Mouse (Mus musculus) midbrain, embryonic 16.5 days (tissue): Measurements from ENCODE around the gene Tusc2. TPM values are rescaled to one million over a fixed set of nuclear protein-coding genes. Genes with fewer than 3 reads are reported as not detected.

Source experiments
- ATAC-seq: fragments of 200-750 bp; cut with Nextera tagmentation; 2 replicates; pipeline ENCODE4 v1.8.0; 2017; ENCODE audit warnings: moderate TSS enrichment
- H3K27ac ChIP-seq: fragments of 300-500 bp; sonication (generic); 2 replicates; pipeline ENCODE4 v1.5.1; 2014; ENCODE audit warnings: mild to moderate bottlenecking, low read length, mixed read lengths
- H3K27me3 ChIP-seq: fragments of 300-500 bp; sonication (generic); 2 replicates; pipeline ENCODE4 v1.6.1; 2014; ENCODE audit warnings: low read depth, low read length, mixed read lengths; ENCODE audit not compliant: control insufficient read depth, insufficient read depth
- H3K36me3 ChIP-seq: fragments of 300-500 bp; sonication (generic); 2 replicates; pipeline ENCODE4 v1.6.1; 2014; ENCODE audit warnings: mild to moderate bottlenecking, low read length, moderate library complexity, mixed read lengths; ENCODE audit not compliant: control insufficient read depth, insufficient read depth
- H3K4me1 ChIP-seq: fragments of 300-500 bp; sonication (generic); 2 replicates; pipeline ENCODE4 v1.6.1; 2014; ENCODE audit warnings: mild to moderate bottlenecking, low read length, mixed read lengths; ENCODE audit not compliant: control insufficient read depth, insufficient read depth
- H3K4me2 ChIP-seq: fragments of 300-500 bp; sonication (generic); 2 replicates; pipeline ENCODE4 v1.6.1; 2014; ENCODE audit warnings: mild to moderate bottlenecking, low read length, mixed read lengths
- H3K4me3 ChIP-seq: fragments of 300-500 bp; sonication (generic); 2 replicates; pipeline ENCODE4 v1.5.1; 2014; ENCODE audit warnings: low read depth, mild to moderate bottlenecking, low read length, moderate library complexity, mixed read lengths
- H3K9ac ChIP-seq: fragments of 300-500 bp; sonication (generic); 2 replicates; pipeline ENCODE4 v1.6.1; 2014; ENCODE audit warnings: low read depth, low read length, mixed read lengths
- H3K9me3 ChIP-seq: fragments of 300-500 bp; sonication (generic); replicated peaks from 2 replicates; pipeline ENCODE4 v1.6.1; 2014; ENCODE audit warnings: mild to moderate bottlenecking, low read length, mixed read lengths; ENCODE audit not compliant: control insufficient read depth, poor library complexity, severe bottlenecking
- WGBS: fragments of 180-500 bp; shearing (Covaris S2); extraction: QIAGEN DNeasy Blood & Tissue Kit; methylation state at CpG from one replicate; pipeline ENCODE4 v1.1.7; 2014; 5-methylcytosine and 5-hydroxymethylcytosine counted together
- polyA plus RNA-seq: library from polyadenylated mRNA; unstranded; fragments of >200 nt; fragmentation: Nextera tagmentation; extraction: Ambion mirVana; gene quantifications from 2 replicates; pipeline ENCODE4 v1.2.1, GENCODE M21; 2015

Gene Tusc2
- polyA plus RNA-seq, 1 experiment from 2014 or later: 127 TPM

DNA sequence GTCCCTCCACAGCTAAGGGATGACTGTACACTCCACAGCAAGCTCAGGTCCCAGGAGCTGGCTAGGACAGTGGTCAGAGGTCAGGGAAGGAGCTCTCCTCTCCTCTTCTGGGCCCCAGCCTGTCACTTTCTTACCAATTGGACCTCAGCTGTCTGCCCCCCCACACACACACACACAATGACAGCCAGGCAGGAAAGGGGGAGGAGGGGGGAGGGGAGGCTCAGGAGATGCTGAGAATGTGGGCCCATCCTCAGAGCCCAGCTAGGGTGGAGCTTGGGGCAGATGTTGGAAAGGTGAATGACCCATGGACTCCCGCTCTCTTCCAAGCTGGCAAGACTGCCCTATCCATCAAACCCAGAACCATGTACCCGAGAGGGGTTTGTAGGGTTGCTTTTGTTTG, 44.0 kb downstream of the Tusc2 start:
- Histone ChIP-seq H3K4me2 (no peak overlapping the region), H3K27ac (no peak overlapping the region), H3K36me3 (no peaks in the 10 kb centered on the region), H3K4me1 (peaks cover 15% of the 10 kb centered on the region), H3K27me3 (no peaks in the 10 kb centered on the region), H3K9ac (no peak overlapping the region), H3K9me3 (no peaks in the 10 kb centered on the region), H3K4me3 (no peak overlapping the region)
- no peak for ATAC-seq
- WGBS: 83% methylated on average over 2 of the region's 2 CpGs

- Histone ChIP-seq H3K4me2 (no peak overlapping the region), H3K9ac (no peak overlapping the region), H3K4me1 (peaks cover 13% of the 10 kb centered on the region), H3K27me3 (no peaks in the 10 kb centered on the region), H3K36me3 (no peaks in the 10 kb centered on the region), H3K9me3 (no peaks in the 10 kb centered on the region), H3K27ac (no peak overlapping the region), H3K4me3 (no peak overlapping the region)
- ATAC-seq: no peak
- 54% methylated on average over 9 of the region's 9 CpGs for WGBS
Measured at GRCm38 (mm10) chr9:107607653-107608245, 44.7 kb downstream of the Tusc2 start.

DNA sequence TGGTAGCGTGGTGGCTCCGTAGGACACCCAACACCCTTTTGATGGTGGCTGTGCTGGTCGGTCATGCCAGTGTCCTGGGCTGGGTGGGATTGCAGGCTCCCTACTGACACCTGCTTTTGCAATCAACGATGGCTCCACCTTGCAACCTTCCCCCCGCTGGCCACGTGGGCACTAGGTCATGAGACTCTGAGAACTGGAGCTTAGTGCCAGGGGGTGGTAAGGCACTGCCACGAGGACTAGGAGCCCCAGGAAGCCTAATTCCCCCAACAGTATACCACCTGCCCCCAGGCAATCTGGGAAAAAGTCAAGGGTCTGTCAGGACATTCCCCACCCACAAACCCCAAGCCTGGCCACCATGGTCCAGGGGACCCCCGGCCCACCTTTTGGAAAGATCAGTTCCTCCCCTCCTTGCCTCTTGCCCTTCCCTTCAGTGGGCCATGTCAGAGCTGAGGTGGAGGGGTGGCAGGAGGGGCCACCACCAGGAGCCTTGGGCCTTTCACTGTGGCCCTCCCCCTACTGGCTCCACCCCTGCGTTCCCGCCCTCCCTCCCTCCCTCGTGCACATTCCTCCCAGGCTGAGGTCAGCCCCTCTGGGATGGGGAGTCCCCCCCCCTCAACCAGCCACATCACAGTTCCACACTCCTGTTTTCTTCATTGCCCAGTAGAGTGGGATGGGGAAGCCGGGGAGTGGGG, 45.8 kb downstream of the Tusc2 start, which contains the start of gene Sema3b:
Gene Sema3b (minus strand): TSS at position 489 of the 692 bp plus-strand sequence.
- Histone ChIP-seq H3K9ac (no peak within 1 kb of the TSS), H3K4me3 (no peak within 1 kb of the TSS), H3K4me1 (peaks cover 17% of the 10 kb centered on the region), H3K27me3 (no peaks in the 10 kb centered on the region), H3K9me3 (no peaks in the 10 kb centered on the region), H3K27ac (no peak within 1 kb of the TSS), H3K4me2 (no peak within 1 kb of the TSS), H3K36me3 (no peaks in the 10 kb centered on the region)
- ATAC-seq: no peak
- 39% methylated on average over 12 of the region's 12 CpGs for WGBS

DNA sequence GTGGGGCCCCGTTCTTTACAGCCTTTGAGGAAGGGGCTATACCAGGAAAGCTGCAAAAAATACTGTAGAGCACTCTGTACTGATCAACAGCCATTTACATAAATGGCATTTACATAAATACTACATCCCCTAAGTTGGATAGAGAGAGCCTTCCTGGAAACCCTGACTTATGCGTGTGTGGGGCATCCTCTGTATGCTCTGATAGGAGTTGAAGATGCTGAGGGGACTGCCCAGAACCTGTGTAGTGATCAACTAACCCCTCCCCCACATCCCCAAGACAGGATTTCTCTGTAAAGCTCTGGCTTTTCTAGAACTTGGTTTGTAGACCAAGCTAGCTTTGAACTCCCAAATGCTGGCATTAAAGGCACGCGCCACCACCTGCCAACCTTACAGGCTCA, 46.4 kb downstream of the Tusc2 start:
- Histone ChIP-seq H3K9ac (no peak overlapping the region), H3K36me3 (peaks cover under 1% of the 10 kb centered on the region; the same call in 1 of the 2 replicates), H3K27me3 (no peaks in the 10 kb centered on the region), H3K4me2 (no peak overlapping the region), H3K27ac (no peak overlapping the region), H3K4me3 (no peak overlapping the region), H3K4me1 (peaks cover 17% of the 10 kb centered on the region), H3K9me3 (no peaks in the 10 kb centered on the region)
- WGBS: 67% methylated on average over 4 of the region's 4 CpGs
- ATAC-seq: no peak

- H3K4me1 ChIP-seq: peaks cover 17% of the 10 kb centered on the region
- ATAC-seq: no peak
- H3K4me3 ChIP-seq: peak overlapping the region; percentile 35
- H3K36me3 ChIP-seq: peaks cover 21% of the 10 kb centered on the region
- H3K27me3 ChIP-seq: no peaks in the 10 kb centered on the region
- 72% methylated on average over 6 of the region's 6 CpGs for WGBS
- H3K4me2 ChIP-seq: peak overlapping the region; percentile 73
- peak overlapping the region; percentile 99 for H3K27ac ChIP-seq
- no peaks in the 10 kb centered on the region for H3K9me3 ChIP-seq
- H3K9ac ChIP-seq: peak overlapping the region; percentile 88
Measured at GRCm38 (mm10) chr9:107611456-107612190, 48.6 kb downstream of the Tusc2 start.

DNA sequence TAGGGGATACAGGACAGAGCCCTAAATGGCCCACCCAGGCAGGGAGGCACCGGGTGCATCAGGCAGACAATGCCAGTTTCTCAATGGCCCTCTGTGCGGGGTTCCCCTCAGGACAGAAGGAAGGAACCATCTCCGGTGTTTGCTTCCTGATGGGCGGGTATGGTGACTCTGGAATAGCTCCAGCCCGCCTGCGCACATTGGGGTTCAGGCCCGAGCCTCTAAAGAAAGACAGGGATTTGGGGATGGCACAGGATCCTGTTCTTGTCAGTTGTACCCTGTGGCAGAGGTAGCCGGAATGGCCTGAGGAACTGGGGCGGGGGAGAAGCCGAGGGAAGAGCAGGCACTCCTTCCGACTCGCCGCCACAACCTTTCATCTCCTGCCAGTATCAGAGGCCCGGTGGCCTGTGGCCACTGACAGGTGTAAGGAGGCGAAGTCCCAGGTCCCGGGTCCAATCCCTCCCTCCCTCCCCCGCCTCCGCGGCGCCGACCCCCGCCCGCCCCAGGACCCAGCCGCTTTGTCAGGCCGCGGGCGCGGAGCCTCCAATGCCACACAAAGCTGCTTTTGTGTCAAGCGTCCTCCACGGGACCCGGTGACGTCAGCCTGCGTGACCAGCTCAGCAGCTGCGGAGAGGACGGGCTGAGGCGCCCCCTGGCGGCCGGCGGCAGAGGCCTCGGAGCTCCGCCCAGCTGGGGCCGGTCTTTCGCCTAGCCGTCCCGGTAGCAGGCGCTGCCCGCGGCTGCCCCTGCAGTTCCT, 49.3 kb downstream of the Tusc2 start:
- Histone ChIP-seq H3K27ac (peak overlapping the region; percentile 99), H3K4me3 (peak overlapping the region; percentile 35), H3K4me2 (peak overlapping the region; percentile 73), H3K27me3 (no peaks in the 10 kb centered on the region), H3K9ac (peak overlapping the region; percentile 88), H3K36me3 (peaks cover 21% of the 10 kb centered on the region), H3K4me1 (peaks cover 17% of the 10 kb centered on the region), H3K9me3 (no peaks in the 10 kb centered on the region)
- peak; percentile 92 for ATAC-seq
- 2% methylated on average over 41 of the region's 48 CpGs for WGBS

DNA sequence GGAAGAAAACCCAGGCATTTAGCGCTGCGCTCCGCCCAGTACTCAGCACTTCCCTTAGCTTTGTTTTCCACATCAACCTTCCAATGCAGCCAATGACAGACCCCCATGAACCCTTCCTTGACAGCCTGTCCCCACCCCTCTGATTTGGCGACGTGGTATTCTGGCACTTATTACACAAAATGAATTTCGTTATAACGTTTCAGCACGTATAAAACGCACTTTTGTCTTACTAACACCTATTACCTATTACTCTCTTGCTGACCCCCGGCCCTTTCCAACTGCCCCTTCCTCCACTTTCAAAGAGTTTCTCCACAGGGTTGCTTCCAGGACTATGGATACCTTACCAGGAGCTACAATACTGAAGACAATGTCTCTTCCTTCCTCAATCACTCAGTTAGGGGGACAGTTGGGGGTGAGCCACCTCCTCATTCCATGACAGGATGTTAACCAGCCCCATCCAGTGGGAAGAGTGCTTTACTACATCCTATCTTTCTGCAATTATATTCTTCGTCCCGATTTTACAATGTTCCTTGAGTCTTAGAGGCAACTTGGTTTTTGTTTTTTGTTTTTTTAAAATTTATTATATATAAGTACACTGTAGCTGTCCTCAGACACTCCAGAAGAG, 50.0 kb downstream of the Tusc2 start:
- peaks cover 17% of the 10 kb centered on the region for H3K4me1 ChIP-seq
- H3K4me2 ChIP-seq: peak overlapping the region; percentile 73
- 12% methylated on average over 12 of the region's 12 CpGs for WGBS
- no peaks in the 10 kb centered on the region for H3K9me3 ChIP-seq
- peak overlapping the region; percentile 88 for H3K9ac ChIP-seq
- H3K27ac ChIP-seq: peak overlapping the region; percentile 99
- ATAC-seq: peak; percentile 9
- peaks cover 26% of the 10 kb centered on the region for H3K36me3 ChIP-seq
- no peaks in the 10 kb centered on the region for H3K27me3 ChIP-seq
- H3K4me3 ChIP-seq: peak overlapping the region; percentile 35

DNA sequence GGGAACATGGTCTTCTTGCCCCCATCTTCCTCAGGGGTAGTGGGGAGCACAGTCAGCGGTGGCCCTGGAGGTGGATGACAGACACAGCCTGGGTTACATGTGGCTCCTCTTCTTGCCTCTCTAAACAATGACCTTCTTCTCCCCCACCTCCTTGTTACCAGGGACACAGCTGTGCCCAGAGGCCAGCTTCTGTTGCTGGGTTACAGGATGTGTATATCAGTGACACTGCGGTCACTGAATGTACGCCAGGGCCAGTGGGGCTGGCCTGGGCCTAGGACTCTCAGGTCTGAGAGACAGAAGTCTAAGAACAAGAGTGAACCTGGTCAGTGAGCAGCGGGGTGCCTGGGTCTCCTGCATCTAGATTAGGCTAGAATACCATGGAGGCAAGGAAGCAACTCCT, 52.0 kb downstream of the Tusc2 start:
- H3K4me3 ChIP-seq: no peak overlapping the region
- H3K36me3 ChIP-seq: peaks cover 42% of the 10 kb centered on the region
- no peak overlapping the region for H3K4me2 ChIP-seq
- H3K9me3 ChIP-seq: no peaks in the 10 kb centered on the region
- 71% methylated on average over 4 of the region's 4 CpGs for WGBS
- peaks cover 14% of the 10 kb centered on the region for H3K4me1 ChIP-seq
- no peak overlapping the region for H3K9ac ChIP-seq
- H3K27ac ChIP-seq: no peak overlapping the region
- ATAC-seq: no peak
- no peaks in the 10 kb centered on the region for H3K27me3 ChIP-seq
